Mouse (Mus musculus): ENCODE measurements at regions not wholly inside any gene's neighbourhood (a gene's known extent, or its start where the extent isn't known, plus 50 kb on each side); places are given as distances from the start of the nearest gene placed in this dataset.

- TF ChIP-seq CTCF (conservative IDR thresholded peaks at IDR 0.05; ENCODE audit: low read length): no peak
- no peak for TF ChIP-seq NANOG (IDR thresholded peaks at IDR 0.05; ENCODE audit: borderline replicate concordance, low read length)
- TF ChIP-seq POU5F1 (IDR thresholded peaks at IDR 0.05; ENCODE audit: borderline replicate concordance, low read length): no peak
Observed at GRCm38 (mm10) chr10:3663296-3663695, 76.9 kb upstream of the Plekhg1 start.
